Mouse (Mus musculus) heart, embryonic 16.5 days (tissue): ENCODE results near the gene Pomgnt2. TPM values are rescaled to one million over a fixed set of nuclear protein-coding genes. Genes with fewer than 3 reads are reported as not detected.

Source experiments
- ATAC-seq: fragments of 200-750 bp; cut with Nextera tagmentation; replicated peaks from 2 replicates; pipeline ENCODE4 v1.8.0; 2017; ENCODE audit warnings: moderate number of reproducible peaks; ENCODE audit not compliant: insufficient read depth, low FRiP score; ENCODE audit errors: extremely low read depth
- H3K27ac ChIP-seq: fragments of 300-500 bp; sonication (generic); 2 replicates; pipeline ENCODE4 v1.5.1; 2014; ENCODE audit warnings: mild to moderate bottlenecking, low read length, control low read depth, moderate library complexity
- H3K27me3 ChIP-seq: fragments of 300-500 bp; sonication (generic); 2 replicates; pipeline ENCODE4 v1.6.1; 2014; ENCODE audit warnings: low read length, mixed read lengths; ENCODE audit not compliant: control insufficient read depth, insufficient read depth
- H3K36me3 ChIP-seq: fragments of 300-500 bp; sonication (generic); 2 replicates; pipeline ENCODE4 v1.6.1; 2014; ENCODE audit not compliant: control insufficient read depth, insufficient read depth
- H3K4me1 ChIP-seq: fragments of 300-500 bp; sonication (generic); 2 replicates; pipeline ENCODE4 v1.6.1; 2014; ENCODE audit warnings: low read length, mixed read lengths; ENCODE audit not compliant: control insufficient read depth, insufficient read depth
- H3K4me2 ChIP-seq: fragments of 300-500 bp; sonication (generic); 2 replicates; pipeline ENCODE4 v1.6.1; 2014; ENCODE audit warnings: low read depth, mild to moderate bottlenecking, control low read depth, low read length
- H3K4me3 ChIP-seq: fragments of 300-500 bp; sonication (generic); 2 replicates; pipeline ENCODE4 v1.5.1; 2014; ENCODE audit warnings: mild to moderate bottlenecking, control low read depth, low read length
- H3K9ac ChIP-seq: fragments of 300-500 bp; sonication (generic); 2 replicates; pipeline ENCODE4 v1.6.1; 2014; ENCODE audit warnings: low read length, control low read depth
- H3K9me3 ChIP-seq: fragments of 300-500 bp; sonication (generic); replicated peaks from 2 replicates; pipeline ENCODE4 v1.6.1; 2016; ENCODE audit warnings: low read length; ENCODE audit not compliant: control insufficient read depth
- WGBS: fragments of 180-500 bp; shearing (Covaris S2); extraction: QIAGEN DNeasy Blood & Tissue Kit; methylation state at CpG from one replicate; pipeline ENCODE4 v1.1.7; 2014; 5-methylcytosine and 5-hydroxymethylcytosine counted together
- polyA plus RNA-seq: library from polyadenylated mRNA; unstranded; fragments of >200 nt; fragmentation: Nextera tagmentation; extraction: Ambion mirVana; gene quantifications from 2 replicates; pipeline ENCODE4 v1.2.1, GENCODE M21; 2015

Gene Pomgnt2
- 12.5 and 13.0 TPM in 2 replicates for polyA plus RNA-seq

DNA sequence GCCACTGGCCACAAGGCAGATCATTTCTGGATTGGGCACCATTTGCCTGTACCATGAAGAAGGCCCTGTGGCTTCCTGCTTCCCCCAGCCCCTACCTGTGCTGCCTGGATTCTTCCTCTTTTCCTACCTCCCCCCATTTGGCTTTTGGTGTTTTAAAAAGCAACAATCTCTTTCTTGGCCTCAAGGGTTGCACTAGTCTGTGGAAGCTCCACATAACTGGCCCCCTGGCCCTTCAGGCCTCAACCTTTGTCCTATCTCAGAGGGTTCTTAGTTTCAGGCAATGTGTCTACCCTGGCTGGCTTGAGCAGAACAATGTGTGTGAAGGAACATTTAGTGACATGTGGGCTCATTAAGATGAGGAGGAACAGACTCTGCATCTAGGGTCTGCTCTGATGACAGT, at the start of gene Pomgnt2:
Gene Pomgnt2 (minus strand): TSS at position 101 of the 400 bp plus-strand sequence.
- no peak for ATAC-seq
- Histone ChIP-seq H3K4me3 (peak within 1 kb of the TSS; percentile 92), H3K4me2 (peak within 1 kb of the TSS; percentile 99), H3K9ac (no peak within 1 kb of the TSS; the same call in 1 of the 2 replicates), H3K27ac (no peak within 1 kb of the TSS), H3K27me3 (no peaks in the 10 kb centered on the region), H3K36me3 (no peaks in the 10 kb centered on the region), H3K4me1 (no peaks in the 10 kb centered on the region; the same call in 1 of the 2 replicates), H3K9me3 (no peaks in the 10 kb centered on the region)

DNA sequence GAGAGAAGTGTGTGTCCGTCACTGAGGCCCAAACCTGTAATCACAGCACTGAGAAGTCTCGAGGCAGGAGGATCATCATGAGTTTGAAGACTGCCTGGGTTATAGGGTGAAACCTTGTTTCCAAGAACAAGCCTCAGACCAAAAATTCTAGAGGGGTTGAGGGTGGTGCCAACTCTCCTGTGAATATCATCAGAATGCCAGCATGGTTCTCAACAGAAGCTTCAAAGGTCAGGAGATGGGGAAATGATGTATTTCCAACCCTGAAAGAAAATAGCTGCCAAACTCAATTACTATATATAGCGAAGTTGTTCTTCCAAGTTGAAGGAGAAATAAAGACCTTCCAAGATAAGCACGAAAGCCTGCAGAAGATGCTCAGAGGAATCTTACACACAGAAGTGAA, 42.9 kb upstream of the Pomgnt2 start:
- 49% methylated on average over 4 of the region's 4 CpGs for WGBS
- H3K36me3 ChIP-seq = no peaks in the 10 kb centered on the region
- H3K4me2 ChIP-seq = no peak overlapping the region
- H3K4me1 ChIP-seq = peaks cover 3% of the 10 kb centered on the region; the same call in 1 of the 2 replicates
- no peak for ATAC-seq
- no peak overlapping the region for H3K9ac ChIP-seq
- H3K9me3 ChIP-seq = no peaks in the 10 kb centered on the region
- no peaks in the 10 kb centered on the region for H3K27me3 ChIP-seq
- H3K4me3 ChIP-seq = no peak overlapping the region
- H3K27ac ChIP-seq = no peak overlapping the region

DNA sequence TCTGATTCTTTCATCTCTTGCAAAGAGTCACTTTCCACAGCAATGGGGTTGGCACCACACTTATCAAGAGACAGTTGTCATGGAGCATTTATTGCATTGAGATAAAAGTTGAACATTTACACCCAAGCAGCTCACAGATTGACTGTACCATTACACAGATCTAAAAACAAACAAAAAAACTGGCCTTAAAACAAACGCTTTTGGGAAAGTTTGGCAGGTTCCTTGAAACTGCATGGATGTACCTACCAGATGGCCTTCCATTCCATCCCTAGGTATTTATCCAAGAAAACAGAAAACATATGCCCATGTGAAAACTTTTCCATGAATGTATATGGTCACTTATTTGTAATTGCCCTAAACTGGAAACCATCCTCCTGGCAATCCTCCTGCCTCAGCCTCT, 41.7 kb upstream of the Pomgnt2 start:
- H3K27me3 ChIP-seq = no peaks in the 10 kb centered on the region
- 81% methylated on average over 1 of the region's 1 CpGs for WGBS
- peaks cover 3% of the 10 kb centered on the region for H3K4me1 ChIP-seq
- no peaks in the 10 kb centered on the region for H3K36me3 ChIP-seq
- no peak overlapping the region for H3K4me3 ChIP-seq
- no peak overlapping the region for H3K4me2 ChIP-seq
- H3K9ac ChIP-seq = no peak overlapping the region
- no peaks in the 10 kb centered on the region for H3K9me3 ChIP-seq
- no peak for ATAC-seq
- H3K27ac ChIP-seq = no peak overlapping the region

GRCm38 (mm10) chr9:122036496-122037054, 39.7 kb upstream of the Pomgnt2 start:
- Histone ChIP-seq H3K27me3 (no peaks in the 10 kb centered on the region), H3K27ac (no peak overlapping the region), H3K4me3 (no peak overlapping the region), H3K4me1 (peaks cover 6% of the 10 kb centered on the region), H3K4me2 (no peak overlapping the region), H3K9me3 (no peaks in the 10 kb centered on the region), H3K36me3 (no peaks in the 10 kb centered on the region), H3K9ac (no peak overlapping the region)
- ATAC-seq = no peak
- WGBS = 56% methylated on average over 4 of the region's 4 CpGs

DNA sequence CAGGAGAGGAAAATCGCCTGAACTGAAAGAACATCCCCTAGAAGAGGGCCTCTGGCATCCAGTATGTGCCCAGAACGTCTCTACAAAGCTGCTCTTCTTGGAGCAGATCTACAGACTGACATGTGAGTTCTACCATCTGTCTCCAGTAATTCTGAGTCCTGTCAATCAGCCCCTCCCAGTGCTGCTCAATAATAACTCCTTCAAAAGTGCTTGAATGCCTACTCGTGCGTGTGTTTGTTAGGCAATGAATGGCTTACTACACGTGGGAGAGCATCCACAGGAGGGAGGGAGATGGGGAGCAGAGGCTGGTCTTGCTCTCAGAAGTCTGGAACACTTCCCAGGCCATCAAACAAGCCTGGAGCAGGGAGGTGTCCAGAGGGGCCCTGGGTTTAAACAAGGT, 38.9 kb upstream of the Pomgnt2 start:
- no peak overlapping the region for H3K4me3 ChIP-seq
- no peaks in the 10 kb centered on the region for H3K9me3 ChIP-seq
- no peak overlapping the region for H3K9ac ChIP-seq
- no peak overlapping the region for H3K27ac ChIP-seq
- no peaks in the 10 kb centered on the region for H3K36me3 ChIP-seq
- no peak overlapping the region for H3K4me2 ChIP-seq
- WGBS = 30% methylated on average over 5 of the region's 5 CpGs
- H3K4me1 ChIP-seq = peaks cover 6% of the 10 kb centered on the region
- H3K27me3 ChIP-seq = no peaks in the 10 kb centered on the region
- ATAC-seq = no peak

DNA sequence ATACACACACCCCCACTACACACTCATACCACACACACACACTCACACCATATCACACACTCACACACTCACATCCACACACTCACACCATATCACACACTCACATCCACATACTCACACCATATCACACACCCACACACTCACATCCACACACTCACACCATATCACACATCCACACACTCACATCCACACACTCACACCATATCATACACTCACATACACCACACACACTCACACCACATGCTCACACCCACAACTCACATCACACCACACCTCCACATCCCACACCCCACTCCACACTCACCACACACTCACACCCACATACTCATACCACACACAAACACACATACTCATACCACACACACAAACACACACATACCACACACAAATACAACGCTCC, 38.0 kb upstream of the Pomgnt2 start:
- peaks cover 4% of the 10 kb centered on the region for H3K4me1 ChIP-seq
- H3K4me3 ChIP-seq = no peak overlapping the region
- no peak overlapping the region for H3K27ac ChIP-seq
- no peaks in the 10 kb centered on the region for H3K9me3 ChIP-seq
- 93% methylated on average over 1 of the region's 1 CpGs for WGBS
- H3K27me3 ChIP-seq = no peaks in the 10 kb centered on the region
- no peak overlapping the region for H3K4me2 ChIP-seq
- no peak overlapping the region for H3K9ac ChIP-seq
- no peak for ATAC-seq
- no peaks in the 10 kb centered on the region for H3K36me3 ChIP-seq

DNA sequence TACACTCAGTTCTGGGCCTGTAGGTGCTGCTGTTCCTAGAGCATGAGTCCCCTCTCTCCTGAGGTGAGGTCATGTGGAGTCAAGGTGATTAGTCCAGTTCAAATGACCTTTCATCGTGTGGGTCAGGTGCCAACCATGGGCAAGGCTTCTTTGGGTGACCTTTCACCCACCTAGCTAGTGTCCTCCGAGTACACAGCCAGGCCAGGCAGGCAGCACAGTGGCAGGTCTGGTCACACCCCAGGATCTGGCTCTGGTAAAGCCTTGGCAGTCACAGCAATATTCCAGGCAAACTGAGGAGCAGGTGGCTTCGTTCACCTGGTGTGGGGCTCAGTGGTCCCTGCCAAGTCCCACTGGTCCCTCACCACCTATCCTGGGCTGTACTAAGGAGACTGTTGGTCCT, 35.2 kb upstream of the Pomgnt2 start:
- Histone ChIP-seq H3K4me1 (peaks cover 23% of the 10 kb centered on the region), H3K9me3 (no peaks in the 10 kb centered on the region), H3K4me3 (no peak overlapping the region), H3K4me2 (no peak overlapping the region), H3K27ac (no peak overlapping the region), H3K9ac (no peak overlapping the region), H3K36me3 (no peaks in the 10 kb centered on the region), H3K27me3 (no peaks in the 10 kb centered on the region)
- 81% methylated on average over 3 of the region's 3 CpGs for WGBS
- ATAC-seq = no peak

GRCm38 (mm10) chr9:122030706-122031105, 33.8 kb upstream of the Pomgnt2 start:
- WGBS = 69% methylated on average over 5 of the region's 5 CpGs
- no peak for ATAC-seq
- H3K9me3 ChIP-seq = no peaks in the 10 kb centered on the region
- H3K4me2 ChIP-seq = no peak overlapping the region
- no peak overlapping the region for H3K4me3 ChIP-seq
- no peaks in the 10 kb centered on the region for H3K27me3 ChIP-seq
- H3K27ac ChIP-seq = no peak overlapping the region
- H3K9ac ChIP-seq = no peak overlapping the region
- no peaks in the 10 kb centered on the region for H3K36me3 ChIP-seq
- H3K4me1 ChIP-seq = peaks cover 32% of the 10 kb centered on the region

DNA sequence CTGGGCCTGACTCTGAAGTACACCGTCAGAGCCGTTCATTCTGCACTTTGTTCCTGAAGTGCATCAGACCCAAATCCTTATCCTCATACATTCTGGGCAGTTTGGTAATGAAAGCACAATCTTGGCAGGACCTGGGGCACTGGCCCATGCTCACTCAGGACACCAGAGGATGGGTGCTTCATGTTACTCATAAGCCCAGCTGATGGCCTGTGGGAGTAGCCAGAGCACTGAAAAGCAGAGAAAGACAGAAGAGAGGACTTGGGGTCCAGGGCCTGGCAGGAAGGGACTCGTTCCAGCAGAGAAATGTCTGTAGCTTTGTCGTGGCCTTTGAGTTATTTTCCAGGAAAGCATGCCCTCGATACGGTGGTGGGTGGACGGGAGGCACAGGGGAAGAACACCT, 32.9 kb upstream of the Pomgnt2 start:
- Histone ChIP-seq H3K9ac (no peak overlapping the region), H3K4me3 (no peak overlapping the region), H3K9me3 (no peaks in the 10 kb centered on the region), H3K36me3 (no peaks in the 10 kb centered on the region), H3K27ac (no peak overlapping the region), H3K4me1 (peaks cover 32% of the 10 kb centered on the region), H3K4me2 (no peak overlapping the region), H3K27me3 (no peaks in the 10 kb centered on the region)
- WGBS = 86% methylated on average over 7 of the region's 7 CpGs
- no peak for ATAC-seq
